Mouse (Mus musculus): Measurements from ENCODE around the gene Dazl.

DNA sequence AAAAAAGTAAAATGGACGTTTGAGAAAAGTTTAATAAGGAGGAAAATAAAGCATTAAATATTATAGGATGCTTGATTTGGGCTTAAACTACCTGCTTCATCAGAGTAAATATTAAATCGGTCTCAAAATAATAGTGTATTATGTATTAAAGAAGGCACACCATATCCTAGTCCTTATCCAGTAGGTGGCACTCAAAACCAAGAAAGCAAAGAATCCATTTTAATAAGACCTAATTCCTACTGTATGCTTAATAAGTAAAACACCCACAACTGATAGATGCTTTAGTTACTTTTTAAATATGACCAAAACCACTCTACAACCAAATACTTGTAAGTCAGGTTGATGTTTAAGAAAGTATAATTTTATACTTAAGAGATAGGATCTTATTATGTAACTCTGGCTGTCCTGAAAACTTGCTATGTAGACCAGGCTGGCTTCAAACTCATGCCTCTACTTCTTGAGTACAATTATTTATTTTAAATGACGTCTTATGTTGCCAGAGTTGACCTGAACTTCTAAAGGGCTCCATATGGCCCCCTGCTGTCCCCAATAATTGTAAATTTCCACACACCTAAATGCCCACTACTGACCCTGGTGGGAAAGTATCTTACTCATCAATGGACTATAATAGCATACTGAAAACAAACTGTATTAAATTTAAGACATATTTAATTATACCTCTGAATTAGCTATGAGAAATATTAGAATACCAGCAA, 1.8 kb downstream of the Dazl start:
- TF ChIP-seq CTCF (IDR thresholded peaks at IDR 0.05; ENCODE audit: control insufficient read depth, insufficient read depth, low read length) = no peak
- TF ChIP-seq POLR2A (IDR thresholded peaks at IDR 0.05; ENCODE audit: borderline replicate concordance, control insufficient read depth, low read depth, low read length) = no peak
